ENCODE assay signal across 8 mouse cellular contexts in genomic region chr2:151740741-151741526, GRCm38 (mm10). TPM values are rescaled to one million over a fixed set of nuclear protein-coding genes. Genes with fewer than 3 reads are reported as not detected.
DNase-seq lines count a peak whose midpoint lies in the region; ATAC-seq and TF ChIP-seq lines count a peak whose summit lies in the region.

No protein-coding gene starts in this region.

- H3K4me3 ChIP-seq in gastrocnemius, adult 2 months: peak overlapping the region; percentile 82
- H3K4me3 ChIP-seq in hindbrain, postnatal 0 days (ENCODE audit: low read length): peak overlapping the region; percentile 74
- H3K4me3 ChIP-seq in megakaryocyte, embryonic 14.5 days (replicated peaks): peak overlapping the region; percentile 96

- peak overlapping the region; percentile 91 for H3K27ac ChIP-seq in gastrocnemius, adult 2 months
- peak overlapping the region; percentile 80 for H3K27ac ChIP-seq in hindbrain, postnatal 0 days

- peaks cover 13% of the 10 kb centered on the region; the same call in 1 of the 2 replicates for H3K4me1 ChIP-seq in hindbrain, postnatal 0 days (ENCODE audit: insufficient read depth, low read length)
- H3K4me1 ChIP-seq in megakaryocyte, embryonic 14.5 days: peaks cover 80% of the 10 kb centered on the region

- under 1% methylated on average over 61 of the region's 61 CpGs for WGBS in hindbrain, postnatal 0 days

- H3K36me3 ChIP-seq in hindbrain, postnatal 0 days (ENCODE audit: insufficient read depth, low read length): no peaks in the 10 kb centered on the region
- peaks cover 13% of the 10 kb centered on the region for H3K36me3 ChIP-seq in megakaryocyte, embryonic 14.5 days (replicated peaks; ENCODE audit: low read length)

- H3K4me2 ChIP-seq in hindbrain, postnatal 0 days (ENCODE audit: low read depth, low read length): peak overlapping the region; percentile 82

- peak; percentile 84 for ATAC-seq in common myeloid progenitor, adult 5-6 weeks (replicated peaks; ENCODE audit: low read depth, poor library complexity, severe bottlenecking)
- peak; percentile 95 for ATAC-seq in hindbrain, postnatal 0 days

- H3K27me3 ChIP-seq in hindbrain, postnatal 0 days (ENCODE audit: insufficient read depth, low read length): no peaks in the 10 kb centered on the region
- peaks cover 3% of the 10 kb centered on the region for H3K27me3 ChIP-seq in megakaryocyte, embryonic 14.5 days (replicated peaks)

- peak overlapping the region; percentile 79 for H3K9ac ChIP-seq in hindbrain, postnatal 0 days (replicated peaks; ENCODE audit: low read length)

- DNase-seq in ZHBTc4 (ENCODE audit: low read depth, low spot score): peak; percentile 94
- DNase-seq in gastrocnemius, adult 2 months: peak; percentile 91
- DNase-seq in hindbrain, postnatal 0 days (ENCODE audit: low spot score): peak; percentile 96
- DNase-seq in left cerebral cortex, adult 8-10 months (ENCODE audit: low spot score in 2 of 2): peak; percentile 79 to 89
- peak; percentile 94 to 95 for DNase-seq in right cerebral cortex, postnatal 10 days (ENCODE audit: low spot score in 2 of 2)
- peak; percentile 82 for DNase-seq in urinary bladder, postnatal 25 days (ENCODE audit: low spot score)

- TF ChIP-seq CTCF in gastrocnemius, adult 2 months (IDR thresholded peaks at IDR 0.05): peak; percentile 4; the same call in 1 of the 2 replicates
- TF ChIP-seq CTCF in hindbrain, postnatal 0 days (IDR thresholded peaks at IDR 0.05; ENCODE audit: low read depth): no peak

- no peaks in the 10 kb centered on the region for H3K9me3 ChIP-seq in hindbrain, postnatal 0 days (ENCODE audit: low read length)
- no peaks in the 10 kb centered on the region for H3K9me3 ChIP-seq in megakaryocyte, embryonic 14.5 days

- intact Hi-C loops in gastrocnemius, adult 2 months (cut with DNase I): loop anchor here (1.0 to 5.0 kb wide), 2 partner anchors 164 to 247 kb away; partner anchors contain the start of gene Nsfl1c

RNA-seq across cellular contexts. Expression of gene Psmf1, which starts 3.1 kb away (rescaled TPM):
- 16.6 TPM in 2 replicates for total RNA-seq in common myeloid progenitor, adult 5-6 weeks (2017)
- 10 to 100 TPM; 16.2 to 19.6 TPM for total RNA-seq in gastrocnemius, adult 2 months (2021)
- 63.5 and 73.7 TPM in 2 replicates for total RNA-seq in hindbrain, postnatal 0 days (2014; rRNA removed)
- polyA plus RNA-seq in hindbrain, postnatal 0 days (2015; fragmentation: Nextera tagmentation; extraction: Ambion mirVana): 68.6 and 69.1 TPM in 2 replicates
- total RNA-seq in left cerebral cortex, adult 8-10 months (2022): 10 to 100 TPM; 44.8 to 54.4 (median 48.6) TPM
- polyA plus RNA-seq in megakaryocyte, embryonic 14.5 days (2012; ENCODE audit: insufficient read depth, low replicate concordance): 41.0 and 47.6 TPM in 2 replicates

RNA-seq across cellular contexts. Expression of gene Tmem74b, which starts 39.1 kb away (rescaled TPM):
- total RNA-seq in common myeloid progenitor, adult 5-6 weeks (2017): not detected in 2 replicates
- 1 to 10 TPM in 1 of 2 experiments, under 1 TPM in 1; 0.51 to 1.9 TPM for total RNA-seq in gastrocnemius, adult 2 months (2021)
- 27.3 and 35.8 TPM in 2 replicates for total RNA-seq in hindbrain, postnatal 0 days (2014; rRNA removed)
- polyA plus RNA-seq in hindbrain, postnatal 0 days (2015; fragmentation: Nextera tagmentation; extraction: Ambion mirVana): 22.3 and 22.6 TPM in 2 replicates
- 10 to 100 TPM in 2 of 4 experiments, 1 to 10 TPM in 2; 9.7 to 11.8 (median 10.4) TPM for total RNA-seq in left cerebral cortex, adult 8-10 months (2022)
- polyA plus RNA-seq in megakaryocyte, embryonic 14.5 days (2012; ENCODE audit: insufficient read depth, low replicate concordance): 0.08 TPM in 1 of 2 replicates, not detected in the other

Comparison
In these comparisons a context has a peak if more than half of its experiments do, and no peak if none do; other contexts are left out.
1. Peak in every context shown above with its lines: DNase-seq, ATAC-seq, H3K4me3 ChIP-seq and H3K27ac ChIP-seq.